Mouse (Mus musculus) stomach, postnatal 0 days (tissue): ENCODE data around the gene Dph5.
"Not testable (repeated sequence)": the region's sequence is repeated elsewhere in the genome, so short reads cannot be mapped to it uniquely, and the experiment has no call there.

Source experiments
- CTCF ChIP-seq: IDR thresholded peaks from 2 replicates; pipeline ENCODE4 v1.5.1; 2016; ENCODE audit warnings: antibody characterized with exemption, low read depth, mild to moderate bottlenecking, moderate library complexity
- EP300 ChIP-seq: optimal IDR thresholded peaks from 2 replicates; pipeline ENCODE3; 2016; ENCODE audit warnings: antibody characterized with exemption

DNA sequence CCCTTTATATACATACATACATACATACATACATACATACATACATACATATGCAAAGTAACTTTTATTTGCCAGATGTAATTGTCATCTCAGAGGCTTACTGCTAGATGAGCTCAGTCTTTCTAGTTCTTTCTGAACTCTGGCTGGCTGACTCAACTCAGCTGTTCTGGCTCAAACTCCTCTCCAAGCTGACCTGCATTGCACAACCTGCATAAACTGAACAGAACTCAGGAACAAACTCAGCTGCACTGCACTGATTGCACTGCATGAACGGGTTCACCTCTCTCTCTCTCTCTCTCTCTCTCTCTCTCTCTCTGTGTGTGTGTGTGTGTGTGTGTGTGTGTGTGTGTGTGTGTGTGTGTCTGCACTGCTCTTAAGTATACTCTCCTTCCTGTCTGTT, 26.9 kb upstream of the Dph5 start:
- TF ChIP-seq CTCF, EP300: not testable (repeated sequence)
